10 mouse cellular contexts compared by ENCODE assay signal in the genomic region with DNA sequence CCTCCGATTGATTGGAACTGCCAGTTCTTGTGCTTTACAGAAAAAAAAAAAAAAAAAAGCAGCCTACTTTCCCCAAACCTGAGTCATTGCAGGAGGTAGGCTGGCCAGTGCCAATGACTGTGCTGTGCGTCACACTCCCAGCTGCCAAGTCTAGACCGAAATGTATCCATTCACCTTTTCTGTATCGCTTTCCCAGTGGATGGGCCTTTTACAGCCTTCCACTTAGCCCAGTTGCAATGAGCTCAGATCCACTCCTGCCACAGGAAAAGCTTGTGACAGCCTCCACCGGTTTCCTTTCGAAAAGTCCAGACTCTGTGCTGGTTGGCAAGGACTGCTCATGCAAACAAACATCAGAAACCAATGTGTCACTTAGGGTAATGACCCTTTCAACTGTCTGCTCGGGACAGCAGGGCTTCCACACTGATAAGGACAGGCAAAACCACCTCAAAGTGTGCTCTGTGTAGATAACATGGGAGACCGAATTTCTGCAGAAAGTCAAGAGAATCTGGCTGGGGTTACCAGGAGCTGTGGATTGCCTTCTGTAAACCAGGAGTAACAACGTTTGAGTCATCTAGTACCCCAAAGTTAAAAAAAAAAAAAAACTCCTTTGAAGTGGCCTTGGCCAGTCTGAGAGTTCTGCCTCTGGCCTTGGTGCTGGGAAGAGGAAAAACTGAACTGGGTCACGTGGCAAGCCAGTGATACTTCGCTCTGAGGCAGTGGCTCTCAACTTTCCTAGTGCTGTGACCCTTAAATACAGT. TPM values are rescaled to one million over a fixed set of nuclear protein-coding genes. Genes with fewer than 3 reads are reported as not detected.
DNase-seq lines count a peak whose midpoint lies in the region; ATAC-seq lines count a peak whose summit lies in the region.
"Had no signal": no experiment of that assay in that cellular context is flagged by ENCODE, and none has a peak within 500 bp of the region (broad histone marks: within the 10 kb centered on the region; RNA-seq: fewer than 3 reads in every experiment).

No protein-coding gene starts in this region.

- no peak overlapping the region for H3K9ac ChIP-seq in midbrain, embryonic 13.5 days (replicated peaks)

- no peaks in the 10 kb centered on the region for H3K9me3 ChIP-seq in midbrain, embryonic 13.5 days

- WGBS in midbrain, embryonic 13.5 days = 86% methylated on average over 11 of the region's 11 CpGs

- ATAC-seq in erythroblast, adult 5-6 weeks (replicated peaks; ENCODE audit: low FRiP score, poor library complexity, severe bottlenecking) = peak; percentile 83
- ATAC-seq in cerebellum, adult (ENCODE audit: insufficient number of reproducible peaks, low FRiP score, low TSS enrichment) = no peak
- ATAC-seq in midbrain, embryonic 13.5 days = no peak

- no peaks in the 10 kb centered on the region for H3K4me1 ChIP-seq in midbrain, embryonic 13.5 days (replicated peaks)

- H3K27me3 ChIP-seq in midbrain, embryonic 13.5 days = no peaks in the 10 kb centered on the region

- H3K36me3 ChIP-seq in midbrain, embryonic 13.5 days = peaks cover 53% of the 10 kb centered on the region

- H3K4me3 ChIP-seq in midbrain, embryonic 13.5 days (replicated peaks) = no peak overlapping the region

- H3K4me2 ChIP-seq in midbrain, embryonic 13.5 days (replicated peaks) = no peak overlapping the region

- DNase-seq in left cerebral cortex, adult 18-20 months (ENCODE audit: low spot score in 2 of 2) = peak; percentile 70 to 74
- DNase-seq in left cerebral cortex, adult 11 months (ENCODE audit: low spot score) = no peak
- DNase-seq in NIH3T3 (ENCODE audit: low read depth) = peak; percentile 91
- DNase-seq in right cerebral cortex, postnatal 36 days (ENCODE audit: low spot score in 2 of 2) = peak; percentile 66 to 67
- DNase-seq in thymus, postnatal 0 days (ENCODE audit: low spot score) = no peak
- DNase-seq: heart, postnatal 14 days; lung, postnatal 14 days had no signal

- no peak overlapping the region for H3K27ac ChIP-seq in midbrain, embryonic 13.5 days

RNA-seq across cellular contexts. Expression of gene Dyrk3, which starts 12.0 kb away (rescaled TPM):
- total RNA-seq in left cerebral cortex, adult 18-20 months (2021) = 10 to 100 TPM; 14.9 to 16.7 TPM
- total RNA-seq in erythroblast, adult 5-6 weeks (2015; ENCODE audit: low replicate concordance) = 92.8 and 106 TPM in 2 replicates
- 97.3 and 107 TPM in 2 replicates for total RNA-seq in erythroblast, adult 5-6 weeks (2017; ENCODE audit: low replicate concordance)
- polyA plus RNA-seq in thymus, postnatal 0 days (2015; fragmentation: Nextera tagmentation; extraction: Ambion mirVana) = 1.9 and 2.2 TPM in 2 replicates
- 18.3 and 19.2 TPM in 2 replicates for polyA plus RNA-seq in midbrain, embryonic 13.5 days (2015; fragmentation: Nextera tagmentation; extraction: Ambion mirVana)

RNA-seq across cellular contexts. Expression of gene Eif2d, which starts 26.8 kb away (rescaled TPM):
- 10 to 100 TPM; 35.0 to 37.5 TPM for total RNA-seq in left cerebral cortex, adult 18-20 months (2021)
- total RNA-seq in erythroblast, adult 5-6 weeks (2015; ENCODE audit: low replicate concordance) = 10.8 and 13.6 TPM in 2 replicates
- 10.9 and 12.4 TPM in 2 replicates for total RNA-seq in erythroblast, adult 5-6 weeks (2017; ENCODE audit: low replicate concordance)
- 52.1 and 52.3 TPM in 2 replicates for polyA plus RNA-seq in thymus, postnatal 0 days (2015; fragmentation: Nextera tagmentation; extraction: Ambion mirVana)
- polyA plus RNA-seq in midbrain, embryonic 13.5 days (2015; fragmentation: Nextera tagmentation; extraction: Ambion mirVana) = 49.3 and 53.8 TPM in 2 replicates

RNA-seq across cellular contexts. Expression of gene Mapkapk2, which starts 28.5 kb away (rescaled TPM):
- 10 to 100 TPM; 35.8 to 37.2 TPM for total RNA-seq in left cerebral cortex, adult 18-20 months (2021)
- 38.0 and 49.5 TPM in 2 replicates for total RNA-seq in erythroblast, adult 5-6 weeks (2015; ENCODE audit: low replicate concordance)
- 26.3 and 33.3 TPM in 2 replicates for total RNA-seq in erythroblast, adult 5-6 weeks (2017; ENCODE audit: low replicate concordance)
- 26.6 and 30.4 TPM in 2 replicates for polyA plus RNA-seq in thymus, postnatal 0 days (2015; fragmentation: Nextera tagmentation; extraction: Ambion mirVana)
- 29.0 and 36.3 TPM in 2 replicates for polyA plus RNA-seq in midbrain, embryonic 13.5 days (2015; fragmentation: Nextera tagmentation; extraction: Ambion mirVana)

Comparison
In these comparisons a context has a peak if more than half of its experiments do, and no peak if none do; other contexts are left out.
1. DNase-seq: peak in left cerebral cortex, adult 18-20 months (2 of 2), NIH3T3 (single experiment) and right cerebral cortex, postnatal 36 days (2 of 2); none in left cerebral cortex, adult 11 months (single experiment) and thymus, postnatal 0 days (single experiment).
2. RNA of gene Dyrk3, which starts 12.0 kb away (total RNA-seq): 92.8 to 107 TPM in erythroblast, adult 5-6 weeks; 14.9 to 16.7 TPM in left cerebral cortex, adult 18-20 months; every median in the first group is over 4 times any median in the second.